Mouse (Mus musculus) T-cell, adult 2 months (primary cell): ENCODE results near the gene Osgep.
"Not testable (repeated sequence)": the region's sequence is repeated elsewhere in the genome, so short reads cannot be mapped to it uniquely, and the experiment has no call there.

Experiments
- DNase-seq: peaks from one replicate; pipeline ENCODE4 v3.0.0; 2022; ENCODE audit warnings: low spot score

Osgep gene

DNA sequence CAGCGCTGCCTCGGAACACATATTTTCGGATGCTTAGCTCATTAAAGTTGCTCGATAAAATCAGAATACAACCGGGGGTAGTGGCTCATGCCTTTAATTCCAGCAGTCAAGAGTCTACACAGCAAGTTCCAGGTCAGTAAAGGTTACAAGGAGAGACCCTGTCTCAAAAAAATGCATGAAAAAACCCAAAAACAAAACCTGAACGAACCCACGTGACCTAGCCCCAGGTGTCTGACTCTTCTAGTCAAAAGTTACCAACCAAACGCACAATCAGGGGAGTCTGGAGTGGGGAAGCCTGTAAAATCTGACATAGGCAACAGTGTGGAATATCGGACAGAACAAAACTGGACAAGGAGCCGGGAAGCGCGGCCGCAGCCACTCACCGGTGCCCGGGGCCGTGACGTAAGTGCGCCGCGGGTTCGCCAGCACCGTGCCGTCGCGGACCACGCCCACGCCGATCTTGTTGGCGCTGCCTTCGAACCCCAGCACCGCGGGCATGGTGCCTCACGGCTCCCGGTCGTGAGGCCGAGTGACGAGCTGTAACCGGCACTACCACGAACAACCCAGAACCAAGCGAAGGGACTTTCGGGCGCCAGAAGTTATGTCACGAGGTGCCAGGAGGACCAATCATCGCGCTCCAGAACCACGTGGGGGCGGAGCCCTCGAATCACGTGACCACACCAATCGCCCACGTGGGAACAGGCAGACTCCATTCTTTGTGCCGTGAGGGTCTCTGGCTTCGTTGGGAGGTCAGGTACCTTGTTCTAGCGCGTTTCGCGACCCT lies at the start of gene Osgep, which contains the start of gene Apex1:
TSS of gene Osgep (minus strand) at position 613 of the 784 bp plus-strand sequence.
TSS of gene Apex1 (plus strand) at position 688 of the 784 bp plus-strand sequence.
- DNase-seq, result peak; percentile 98

DNA sequence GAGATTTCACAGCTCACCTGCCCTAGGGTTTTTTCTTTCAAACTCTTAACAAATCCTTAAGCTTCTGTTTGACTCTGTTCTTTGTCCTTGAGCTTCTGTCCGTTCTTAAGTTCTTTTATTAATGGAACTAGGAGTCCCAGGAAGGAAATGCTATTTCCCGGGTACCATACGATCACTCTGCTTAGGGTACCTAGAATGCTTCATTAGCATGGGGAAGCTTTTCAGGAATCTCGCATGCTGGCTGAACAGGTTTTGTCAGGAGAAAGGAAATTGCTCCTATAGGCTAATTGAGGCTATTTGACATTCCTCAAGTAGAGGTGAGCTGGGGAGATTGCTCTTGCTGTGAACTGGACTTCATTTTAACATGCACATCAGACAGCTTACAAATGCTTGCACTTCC lies 49.0 kb upstream of the Osgep start:
- no peak for DNase-seq

DNA sequence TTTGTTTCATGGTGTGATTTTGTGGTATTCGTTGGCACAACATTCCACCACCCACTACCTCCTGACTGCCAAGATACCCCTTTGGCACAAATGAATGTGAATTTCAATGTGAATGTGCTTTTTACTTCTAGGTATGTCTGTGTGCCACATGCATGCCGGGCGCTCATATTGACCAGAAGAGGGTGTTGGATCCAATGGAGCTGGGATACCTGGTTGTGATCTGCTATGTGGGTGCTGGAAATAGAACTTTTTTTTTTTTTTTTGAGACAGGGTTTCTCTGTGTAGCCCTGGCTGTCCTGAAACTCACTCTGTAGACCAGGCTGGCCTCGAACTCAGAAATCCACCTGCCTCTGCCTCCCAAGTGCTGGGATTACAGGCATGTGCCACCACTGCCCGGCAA lies 48.4 kb upstream of the Osgep start:
- not testable (repeated sequence) for DNase-seq

DNA sequence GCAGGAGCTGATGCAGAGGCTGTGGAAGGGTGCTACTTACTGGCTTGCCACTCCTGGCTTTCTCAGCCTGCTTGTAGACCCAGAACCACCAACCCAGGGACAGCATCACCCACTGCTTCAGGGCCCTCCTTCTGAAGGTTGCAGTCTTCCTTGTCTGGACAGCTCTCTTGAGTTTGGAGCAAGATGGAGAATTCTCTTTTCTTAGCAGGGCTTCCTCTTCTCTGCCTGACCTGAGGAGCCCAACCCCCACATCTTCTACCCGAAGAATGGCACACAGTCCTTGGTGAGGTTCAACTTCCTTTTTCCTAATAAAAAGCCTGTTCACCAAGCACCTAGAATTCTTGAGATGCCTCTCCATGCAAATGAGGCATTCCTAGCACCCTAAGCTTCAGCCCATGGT lies 46.1 kb upstream of the Osgep start:
- no peak for DNase-seq

DNA sequence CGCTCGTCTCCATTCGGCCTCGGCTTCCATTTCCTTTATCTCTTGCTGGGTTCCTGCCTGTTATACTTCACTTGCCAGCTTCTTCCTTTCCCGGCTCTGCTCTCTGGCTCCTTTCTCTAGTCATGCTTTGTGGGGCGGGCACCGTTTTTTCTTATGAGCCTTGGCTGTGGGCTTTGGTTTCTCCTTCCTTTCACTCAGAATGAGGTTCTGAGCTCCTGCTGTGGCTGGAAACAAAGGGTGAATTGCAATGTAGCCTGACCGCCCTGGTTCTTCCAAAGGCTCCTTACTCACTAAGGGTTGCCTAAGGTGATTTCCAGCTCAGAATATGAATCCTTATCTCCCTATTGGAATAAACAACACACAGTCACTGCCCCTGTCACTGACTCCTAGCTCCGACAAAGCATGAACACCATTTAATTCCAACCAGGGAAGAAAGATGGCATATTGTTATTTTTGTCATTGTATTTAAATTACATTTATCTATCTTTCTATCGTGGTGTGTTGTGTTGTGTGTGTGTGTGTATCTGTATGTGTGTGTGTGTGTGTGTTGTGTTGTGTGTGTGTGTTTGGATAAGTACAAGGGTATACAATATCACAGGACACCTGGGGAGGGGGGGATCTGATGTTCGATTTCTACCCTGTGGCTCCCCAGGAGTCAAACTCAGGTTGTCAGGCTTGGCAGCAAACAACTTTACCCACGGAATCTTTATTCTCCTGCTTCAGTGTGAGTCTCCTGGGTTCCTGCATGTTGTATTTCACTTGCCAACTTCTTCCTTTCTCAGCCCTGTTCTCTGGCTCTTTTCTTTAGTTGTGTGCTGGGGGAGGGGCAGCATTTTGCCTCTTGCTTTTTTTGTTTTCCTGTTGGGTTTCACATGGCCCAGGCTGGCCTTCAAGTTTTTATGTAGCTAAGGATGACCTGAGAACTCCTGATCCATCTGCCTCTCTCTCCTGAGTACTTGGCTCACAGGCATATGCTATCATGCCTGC lies 45.2 kb upstream of the Osgep start:
- no peak for DNase-seq

DNA sequence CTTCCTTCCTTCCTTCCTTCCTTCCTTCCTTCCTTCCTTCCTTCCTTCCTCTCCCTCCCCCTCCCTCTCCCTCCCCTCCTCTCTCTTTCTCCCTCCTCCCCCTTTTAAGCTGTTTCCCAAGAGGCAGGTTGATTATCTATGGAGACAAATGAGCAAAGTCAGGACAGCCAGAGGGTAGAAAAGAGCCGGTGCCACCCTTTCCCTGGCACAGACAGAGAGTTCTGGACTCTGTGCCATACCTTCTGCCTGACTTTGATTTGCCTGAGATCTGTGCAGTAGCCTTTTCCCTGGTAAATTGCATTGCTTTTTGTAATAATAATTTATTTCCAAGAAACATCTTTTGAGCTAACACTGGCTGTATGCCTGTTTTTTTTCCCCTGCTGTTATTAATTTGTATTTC lies 44.3 kb upstream of the Osgep start:
- DNase-seq, result no peak

DNA sequence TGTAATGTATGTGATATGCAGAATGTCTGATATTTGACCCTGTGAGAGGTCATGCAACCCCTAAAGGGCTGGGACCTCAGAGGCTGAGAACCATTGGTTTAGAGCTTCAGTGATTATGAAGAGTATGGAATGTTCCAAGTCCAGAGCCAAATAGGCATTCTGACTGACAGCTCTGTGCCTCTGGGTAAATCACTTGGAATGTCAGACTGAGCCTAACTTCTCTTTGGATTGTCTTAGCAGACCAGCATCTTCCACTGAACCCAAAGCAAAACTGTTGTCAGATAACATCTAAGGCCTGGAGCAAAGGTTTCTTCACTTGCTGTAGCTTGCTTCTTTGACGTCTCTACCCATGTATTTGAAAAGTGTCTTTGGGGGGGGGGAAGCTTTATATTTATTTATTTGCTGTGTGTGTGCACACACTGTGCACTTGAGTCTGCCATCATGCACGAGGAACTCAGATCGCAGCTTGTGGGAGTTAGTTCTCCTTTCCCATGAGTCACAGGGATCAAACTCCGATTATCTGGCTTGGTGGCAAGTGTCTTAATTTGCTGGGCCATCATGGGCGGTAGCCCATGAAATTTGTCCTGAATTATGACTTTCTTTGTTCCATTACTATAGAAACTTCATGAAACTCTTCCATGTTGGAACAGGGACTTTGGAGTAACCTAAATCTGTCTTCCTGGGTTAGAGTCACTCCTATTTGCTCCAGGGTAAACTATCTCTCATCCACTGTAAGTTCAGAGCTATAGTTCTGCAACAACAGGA lies 43.7 kb upstream of the Osgep start:
- no peak for DNase-seq

DNA sequence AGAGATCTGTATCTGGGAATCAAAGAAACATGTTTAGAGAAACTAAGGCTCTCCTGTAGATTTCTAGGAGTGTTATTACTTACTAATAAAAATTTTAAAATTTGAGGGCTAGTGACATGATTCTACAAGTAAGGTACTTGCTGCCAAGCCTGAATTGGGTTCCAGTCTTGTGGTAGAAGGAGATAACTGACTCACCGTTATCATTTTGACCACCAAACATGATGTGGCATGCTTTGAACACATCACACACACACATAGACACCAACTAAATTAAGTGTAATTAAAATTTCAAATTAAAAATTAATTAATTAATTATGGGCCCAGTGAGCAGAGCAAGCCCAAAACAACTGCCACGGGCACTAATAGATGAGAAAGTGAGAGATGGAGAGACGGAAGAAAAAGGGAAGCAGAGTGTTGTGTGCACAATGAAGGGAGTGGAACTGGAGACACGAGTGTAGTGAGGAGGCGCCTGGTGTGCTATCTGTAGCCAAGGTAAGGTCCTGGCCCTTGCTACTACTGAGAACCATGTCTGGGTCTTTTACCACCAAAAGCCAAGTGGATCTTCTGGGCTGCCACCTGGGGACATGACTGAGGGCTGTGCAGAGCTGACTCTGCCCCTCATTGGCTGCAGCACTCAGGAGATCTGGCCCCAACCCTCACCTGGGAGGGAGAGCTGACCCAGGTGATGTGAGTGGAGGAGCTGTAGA lies 33.7 kb upstream of the Osgep start:
- DNase-seq, result not testable (repeated sequence)

DNA sequence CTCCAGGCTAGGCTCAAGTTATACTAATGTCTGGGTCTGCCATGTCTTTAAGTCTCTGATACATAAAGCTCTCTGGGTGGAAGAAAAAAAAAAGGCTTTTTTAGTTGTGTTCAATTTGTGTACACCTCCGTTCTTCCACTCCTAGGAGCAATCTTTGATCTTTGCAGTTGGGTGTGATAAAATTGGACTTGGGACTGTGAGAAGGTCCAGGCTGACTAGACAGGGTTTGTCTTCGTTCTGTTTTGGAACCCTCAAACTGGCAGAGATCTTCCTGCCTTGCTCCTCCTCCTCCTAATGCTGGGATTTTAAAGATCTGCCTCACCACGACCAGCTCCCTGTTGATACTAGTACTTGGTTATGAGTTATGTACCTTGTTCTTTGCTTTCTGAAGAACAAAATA lies 32.5 kb upstream of the Osgep start:
- DNase-seq, result not testable (repeated sequence)

DNA sequence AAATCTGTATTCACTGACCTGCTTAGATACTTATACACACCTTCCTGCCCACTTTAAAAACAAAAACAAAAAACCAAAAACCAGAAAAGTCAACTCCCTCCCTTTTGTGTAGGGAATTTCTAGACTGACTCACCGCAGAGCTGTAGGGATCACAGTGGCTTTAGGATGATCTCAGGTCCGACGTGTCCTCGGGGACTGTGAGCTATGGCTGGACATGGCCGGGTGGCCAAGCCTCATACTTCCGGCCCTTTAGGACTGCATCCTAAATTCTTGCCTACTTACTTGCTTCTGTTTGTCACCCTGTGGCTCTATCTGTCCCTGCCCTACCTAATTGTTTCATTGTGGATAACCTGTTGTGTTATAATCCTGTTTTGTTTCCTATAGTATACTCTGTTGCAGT lies 32.0 kb upstream of the Osgep start:
- not testable (repeated sequence) for DNase-seq

DNA sequence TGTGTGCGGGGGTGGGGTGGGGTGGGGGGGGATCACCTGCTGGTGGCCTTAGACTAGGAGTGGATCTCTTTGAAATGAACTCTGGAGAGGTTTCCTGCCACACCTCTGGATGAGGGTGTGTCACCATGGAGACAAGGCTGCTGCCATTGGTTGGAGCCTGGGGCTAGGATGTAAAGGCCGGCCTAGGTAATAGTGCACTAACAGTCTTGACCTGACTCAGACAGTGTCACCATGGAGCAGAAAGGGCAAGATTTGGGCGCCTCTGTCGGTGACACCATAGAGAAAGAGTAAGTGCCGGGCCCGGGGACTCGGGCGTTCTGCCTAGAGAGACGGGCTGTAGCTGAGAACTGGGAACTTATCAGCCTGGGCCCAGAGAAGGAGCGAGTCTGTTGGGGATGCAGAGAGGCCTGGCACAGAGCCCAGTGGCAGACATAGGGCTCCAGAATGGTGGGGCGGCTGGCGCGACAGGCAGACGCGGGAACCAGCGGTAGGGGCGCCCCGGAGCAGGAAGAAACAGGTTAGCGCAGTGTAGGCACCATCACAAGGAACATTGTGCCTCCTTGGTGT lies 31.3 kb upstream of the Osgep start, which contains the start of gene Pnp2:
TSS of gene Pnp2 (plus strand) at position 51 of the 567 bp plus-strand sequence.
- peak; percentile 72 for DNase-seq

DNA sequence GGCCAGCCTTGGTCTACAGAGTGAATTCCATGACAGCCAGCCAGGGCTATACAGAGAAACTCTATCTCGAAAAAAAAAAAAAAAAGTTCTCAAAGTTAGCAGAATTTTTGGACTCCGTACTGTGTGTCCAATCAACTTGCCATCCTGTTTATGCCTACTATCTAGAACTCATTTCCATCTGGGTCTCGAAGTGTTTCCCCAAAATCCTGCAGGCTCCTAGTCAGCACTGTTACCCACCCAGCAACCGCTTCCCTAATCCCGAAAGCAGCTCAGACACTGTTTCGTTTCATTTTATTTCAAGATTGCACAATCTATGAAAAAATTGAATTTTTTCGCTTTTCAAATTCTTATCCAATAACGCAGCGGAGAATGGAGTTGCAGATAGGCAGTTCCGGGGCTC lies 30.8 kb upstream of the Osgep start:
- DNase-seq, result no peak

DNA sequence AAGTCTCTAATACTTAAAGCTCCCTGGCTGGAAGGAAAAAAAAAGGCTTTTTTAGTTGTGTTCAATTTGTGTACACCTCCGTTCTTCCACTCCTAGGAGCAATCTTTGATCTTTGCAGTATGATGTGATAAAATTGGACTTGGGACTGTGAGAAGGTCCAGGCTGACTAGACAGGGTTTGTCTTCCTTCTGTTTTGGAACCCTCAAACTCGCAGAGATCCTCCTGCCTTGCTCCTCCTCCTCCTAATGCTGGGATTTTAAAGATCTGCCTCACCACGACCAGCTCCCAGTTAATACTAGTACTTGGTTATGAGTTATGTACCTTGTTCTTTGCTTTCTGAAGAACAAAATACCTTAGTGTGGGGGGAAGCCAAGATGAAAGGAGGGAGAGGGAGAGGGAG lies 20.8 kb upstream of the Osgep start:
- not testable (repeated sequence) for DNase-seq

DNA sequence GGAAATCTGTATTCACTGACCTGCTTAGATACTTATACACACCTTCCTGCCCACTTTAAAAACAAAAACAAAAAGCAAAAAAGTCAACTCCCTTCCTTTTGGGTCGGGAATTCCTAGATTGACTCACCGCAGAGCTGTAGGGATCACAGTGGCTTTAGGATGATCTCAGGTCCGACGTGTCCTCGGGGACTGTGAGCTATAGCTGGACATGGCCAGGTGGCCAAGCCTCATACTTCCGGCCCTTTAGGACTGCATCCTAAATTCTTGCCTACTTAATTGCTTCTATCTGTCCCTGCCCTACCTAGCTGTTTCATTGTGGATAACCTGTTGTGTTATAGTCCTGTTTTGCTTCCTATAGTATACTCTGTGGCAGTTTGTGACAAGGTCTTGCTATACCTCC lies 20.4 kb upstream of the Osgep start:
- not testable (repeated sequence) for DNase-seq

DNA sequence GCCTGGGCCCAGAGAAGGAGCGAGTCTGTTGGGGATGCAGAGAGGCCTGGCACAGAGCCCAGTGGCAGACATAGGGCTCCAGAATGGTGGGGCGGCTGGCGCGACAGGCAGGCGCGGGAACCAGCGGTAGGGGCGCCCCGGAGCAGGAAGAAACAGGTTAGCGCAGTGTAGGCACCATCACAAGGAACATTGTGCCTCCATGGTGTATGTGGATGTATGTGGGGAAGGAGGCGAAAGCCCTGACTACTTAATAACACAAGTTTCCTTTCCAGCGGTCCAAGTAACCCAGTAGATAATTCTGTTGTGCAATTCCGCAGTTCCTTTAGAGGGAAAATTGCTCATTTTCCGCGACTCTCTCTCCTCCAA lies 20.0 kb upstream of the Osgep start:
- DNase-seq, result peak; percentile 81

DNA sequence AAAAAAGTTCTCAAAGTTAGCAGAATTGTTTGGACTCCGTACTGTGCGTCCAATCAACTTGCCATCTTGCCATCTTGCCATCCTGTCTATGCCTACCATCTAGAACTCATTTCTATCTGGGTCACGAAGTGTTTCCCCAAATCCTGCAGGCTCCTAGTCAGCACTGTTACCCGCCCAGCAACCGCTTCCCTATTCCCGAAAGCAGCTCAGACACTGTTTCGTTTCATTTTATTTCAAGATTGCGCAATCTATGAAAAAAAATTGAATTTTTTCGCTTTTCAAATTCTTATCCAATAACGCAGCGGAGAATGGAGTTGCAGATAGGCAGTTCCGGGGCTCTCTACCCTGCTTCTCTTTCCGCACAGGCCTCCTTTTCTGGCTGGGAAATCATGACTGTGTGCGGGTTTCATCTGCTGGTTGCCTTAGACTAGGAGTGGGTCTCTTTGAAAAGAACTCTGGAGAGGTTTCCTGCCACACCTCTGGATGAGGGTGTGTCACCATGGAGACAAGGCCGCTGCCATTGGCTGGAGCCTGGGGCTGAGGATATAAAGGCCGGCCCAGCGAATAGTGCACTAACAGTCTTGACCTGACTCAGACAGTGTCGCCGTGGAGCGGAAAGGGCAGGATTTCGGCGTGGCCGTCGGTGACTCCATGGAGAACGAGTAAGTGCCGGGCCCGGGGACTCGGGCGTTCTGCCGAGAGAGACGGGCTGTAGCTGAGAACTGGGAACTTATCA lies 19.4 kb upstream of the Osgep start, which contains the start of gene Gm49342:
TSS of gene Gm49342 (plus strand) at position 586 of the 736 bp plus-strand sequence.
- DNase-seq, result peak; percentile 81

DNA sequence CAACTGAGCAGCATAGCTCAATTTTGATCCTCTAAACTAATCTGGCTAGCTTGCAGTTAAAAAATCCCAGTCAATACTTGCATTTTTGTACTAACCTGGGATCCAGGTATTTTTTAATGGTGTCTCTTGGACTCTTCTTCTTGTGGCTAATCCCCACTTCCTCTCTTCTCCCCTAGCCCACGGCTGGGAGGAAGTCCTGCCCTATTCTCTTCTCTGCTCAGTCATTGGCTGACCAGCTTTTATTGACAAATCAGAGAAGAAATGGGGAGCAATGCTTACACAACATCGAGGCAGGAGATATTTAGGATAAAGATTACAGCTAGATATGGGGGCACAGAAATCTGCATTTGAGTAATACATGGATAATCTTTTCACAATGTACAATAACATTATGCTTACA lies 14.2 kb upstream of the Osgep start:
- no peak for DNase-seq

DNA sequence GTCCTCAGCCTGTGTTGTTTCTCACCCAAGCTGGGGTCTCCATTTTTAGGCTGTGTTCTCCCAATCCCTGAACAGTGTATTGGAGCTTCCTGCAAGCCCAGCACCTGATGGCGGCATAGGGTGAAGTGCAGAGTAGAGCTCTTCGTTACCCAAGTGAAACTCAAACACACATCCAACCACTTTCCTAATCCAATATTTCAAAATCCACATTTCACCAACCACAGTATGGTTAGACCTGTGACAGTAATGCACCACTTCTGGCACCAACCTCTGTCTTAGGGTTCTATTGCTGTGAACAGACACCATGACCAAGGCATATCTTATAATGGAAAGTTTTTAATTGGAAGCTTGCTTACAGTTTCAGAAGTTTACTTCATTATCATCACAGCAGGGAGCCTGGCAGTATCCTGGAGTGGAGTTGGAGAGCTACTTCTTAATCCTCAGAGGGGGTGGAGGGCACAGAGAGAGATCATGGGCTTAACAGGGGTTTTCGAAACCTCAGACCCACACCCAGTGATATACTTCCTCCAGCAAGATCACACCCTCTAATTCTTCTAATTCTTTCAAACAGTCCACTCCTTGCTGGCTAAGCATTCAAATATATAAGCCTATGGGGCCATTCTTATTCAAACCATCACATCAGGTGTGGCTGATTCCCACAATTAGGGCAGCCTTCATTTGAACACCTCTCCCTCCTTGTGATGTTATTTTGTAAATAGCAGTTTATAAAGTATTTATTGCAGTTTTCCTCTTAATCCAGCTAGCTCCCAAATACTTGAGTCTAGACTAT lies 13.6 kb upstream of the Osgep start:
- DNase-seq, result no peak

DNA sequence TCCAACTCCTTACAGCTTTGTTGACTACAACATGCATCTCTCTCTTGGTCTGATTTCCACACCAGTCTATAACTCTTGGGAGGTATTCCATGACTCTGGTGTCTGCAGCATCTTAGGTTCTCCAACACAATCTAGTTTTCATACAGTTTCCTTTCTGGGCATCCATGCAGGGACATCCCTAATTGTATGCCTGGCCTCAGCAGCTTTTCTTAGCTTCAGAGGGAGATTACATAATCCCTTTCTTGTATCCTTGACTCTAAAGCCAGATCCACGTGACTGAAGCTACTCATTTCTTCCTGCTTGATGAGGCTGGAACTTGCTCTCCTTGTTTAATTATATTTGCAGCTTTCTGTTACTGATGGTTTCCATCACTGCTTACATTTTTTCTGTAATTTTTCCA lies 12.0 kb upstream of the Osgep start:
- DNase-seq, result no peak
